Mouse (Mus musculus) urinary bladder, postnatal 10 days (tissue): ENCODE data around the gene Olfr504.
"Not testable (repeated sequence)": the region's sequence is repeated elsewhere in the genome, so short reads cannot be mapped to it uniquely, and the experiment has no call there.

Experiments used
- DNase-seq: peaks from one replicate; pipeline ENCODE4 v3.0.0; 2022; ENCODE audit warnings: low spot score

Olfr504 gene

GRCm38 (mm10) chr7:108565693-108566092 is at the start of gene Olfr504:
TSS of gene Olfr504 (minus strand) at chr7:108565793.
- no peak for DNase-seq

- DNase-seq, result no peak
Observed at GRCm38 (mm10) chr7:108614110-108614509, 48.5 kb upstream of the Olfr504 start.

- no peak for DNase-seq
Observed at GRCm38 (mm10) chr7:108610487-108610886, 44.9 kb upstream of the Olfr504 start, which contains the start of gene Olfr506. TSS of gene Olfr506 (plus strand) at chr7:108610787.

GRCm38 (mm10) chr7:108601916-108602315 is 36.3 kb upstream of the Olfr504 start:
- DNase-seq, result not testable (repeated sequence)

- no peak for DNase-seq
Observed at GRCm38 (mm10) chr7:108589797-108590196, 24.2 kb upstream of the Olfr504 start.

GRCm38 (mm10) chr7:108544227-108544626 is 21.4 kb downstream of the Olfr504 start, which contains the start of gene Olfr503:
TSS of gene Olfr503 (plus strand) at chr7:108544527.
- not testable (repeated sequence) for DNase-seq

GRCm38 (mm10) chr7:108542416-108542815 is 23.2 kb downstream of the Olfr504 start:
- no peak for DNase-seq

GRCm38 (mm10) chr7:108524965-108525364 is 40.6 kb downstream of the Olfr504 start, which contains the start of gene Olfr502:
TSS of gene Olfr502 (minus strand) at chr7:108525065.
- no peak for DNase-seq
